23 mouse cellular contexts compared by ENCODE assay signal in genomic region chr17:78373174-78373573, GRCm38 (mm10). TPM values are rescaled to one million over a fixed set of nuclear protein-coding genes. Genes with fewer than 3 reads are reported as not detected.
A peak's percentile ranks its signal among the peaks of the same experiment; 100 is the strongest.
DNase-seq lines count a peak whose midpoint lies in the region; TF ChIP-seq lines count a peak whose summit lies in the region.
"Had no signal": no experiment of that assay in that cellular context is flagged by ENCODE, and none has a peak within 500 bp of the region (broad histone marks: within the 10 kb centered on the region; RNA-seq: fewer than 3 reads in every experiment).

No protein-coding gene starts in this region.

- H3K4me3 ChIP-seq in CH12.LX (replicated peaks in 1 of 3; ENCODE audit: low read depth in 2 of 3, low read length in 2 of 3, poor library complexity in 1 of 3), result peak overlapping the region in 1 of 3 experiments; percentile 19
- H3K4me3 ChIP-seq in brown adipose tissue, adult 24 weeks (ENCODE audit: insufficient read depth, low read depth, low read length), result no peak overlapping the region
- no peak overlapping the region for H3K4me3 ChIP-seq in macrophage (ENCODE audit: inconsistent target)
- H3K4me3 ChIP-seq: embryonic facial prominence, embryonic 12.5 days; embryonic facial prominence, embryonic 15.5 days; gastrocnemius, adult 2 months; hindbrain, embryonic 12.5 days; hindbrain, embryonic 15.5 days had no signal

- TF ChIP-seq RAD21 in CH12.LX (IDR thresholded peaks at IDR 0.05; ENCODE audit: low read depth, low read length), result no peak

- H3K9ac ChIP-seq in CH12.LX (ENCODE audit: insufficient read depth, low read depth), result no peak overlapping the region
- H3K9ac ChIP-seq: embryonic facial prominence, embryonic 12.5 days; embryonic facial prominence, embryonic 15.5 days; forebrain, postnatal 0 days; hindbrain, embryonic 12.5 days; hindbrain, embryonic 15.5 days had no signal

- H3K27ac ChIP-seq in CH12.LX (ENCODE audit: insufficient read depth, low read depth) (peak overlapping the region; percentile 92), macrophage (peak overlapping the region; percentile 29; the same call in 1 of the 2 replicates)
- H3K27ac ChIP-seq in brown adipose tissue, adult 24 weeks (replicated peaks; ENCODE audit: low read depth, low read length), result 0 out of 2 replicates have a peak overlapping the region, but pooled peaks have one; percentile 13
- H3K27ac ChIP-seq: embryonic facial prominence, embryonic 12.5 days; embryonic facial prominence, embryonic 15.5 days; gastrocnemius, adult 2 months; hindbrain, embryonic 12.5 days; hindbrain, embryonic 15.5 days had no signal

- no peak for TF ChIP-seq CTCF in CH12.LX (conservative IDR thresholded peaks at IDR 0.05 in 1 of 2, IDR thresholded peaks at IDR 0.05 in 1 of 2; ENCODE audit: low read depth in 2 of 2, low read length in 2 of 2)

- H3K4me1 ChIP-seq in CH12.LX (ENCODE audit: control insufficient read depth in 1 of 2, insufficient read depth in 2 of 2), result peaks cover 13 to 39% of the 10 kb centered on the region in 2 experiments
- peaks cover 8% of the 10 kb centered on the region for H3K4me1 ChIP-seq in brown adipose tissue, adult 24 weeks (ENCODE audit: control insufficient read depth, insufficient read depth, insufficient read length, low read length)
- H3K4me1 ChIP-seq: embryonic facial prominence, embryonic 12.5 days; embryonic facial prominence, embryonic 15.5 days; hindbrain, embryonic 12.5 days; hindbrain, embryonic 15.5 days had no signal

- DNase-seq in heart, adult 11 months, result peak; percentile 59
- no peak for DNase-seq in heart, adult 18-20 months
- DNase-seq in CH12.LX (ENCODE audit: extremely low read depth), result no peak
- DNase-seq in cerebellum, adult 9-10 months, result no peak
- no peak for DNase-seq in left cerebral cortex, postnatal 14 days (ENCODE audit: low spot score in 2 of 2)
- no peak for DNase-seq in embryo, embryonic 9.5 days (ENCODE audit: extremely low spot score)
- DNase-seq: adrenal gland, postnatal 10 days; adrenal gland, postnatal 36 days; cerebellum, adult 18-20 months; cerebellum, adult 9-11 months; cerebellum, postnatal 25 days; forebrain, postnatal 0 days; gastrocnemius, adult 2 months; gastrocnemius, postnatal 14 days had no signal

- no peaks in the 10 kb centered on the region for H3K27me3 ChIP-seq in CH12.LX (replicated peaks)
- H3K27me3 ChIP-seq: embryonic facial prominence, embryonic 12.5 days; embryonic facial prominence, embryonic 15.5 days; hindbrain, embryonic 12.5 days; hindbrain, embryonic 15.5 days; Patski had no signal

- intact Hi-C loops in left cerebral cortex, postnatal 14 days (cut with DNase I), result no loop called here

- dilution Hi-C loops in CH12.LX (cut with MboI; ENCODE audit: extremely low pct_ligation_motif_present, extremely low pct_unique_long_range_greater_than_20kb, low sequenced_read_pairs), result no loop called here

- H3K36me3 ChIP-seq in CH12.LX (replicated peaks in 1 of 2; ENCODE audit: control insufficient read depth in 1 of 2, insufficient read depth in 1 of 2, low read length in 1 of 2), result peaks cover 45 to 76% of the 10 kb centered on the region in 2 experiments
- peaks cover 12% of the 10 kb centered on the region for H3K36me3 ChIP-seq in macrophage (ENCODE audit: inconsistent target)

- in situ Hi-C loops in CH12.LX (cut with MboI; ENCODE audit: low pct_ligation_motif_present, low pct_unique_long_range_greater_than_20kb, low sequenced_read_pairs), result no loop called here

- H3K79me2 ChIP-seq in CH12.LX (replicated peaks; ENCODE audit: control insufficient read depth, extremely low read depth, insufficient read depth, poor library complexity, severe bottlenecking), result no peaks in the 10 kb centered on the region
- no peaks in the 10 kb centered on the region for H3K79me2 ChIP-seq in macrophage (ENCODE audit: inconsistent target)

- peak; percentile 39 for TF ChIP-seq EP300 in CH12.LX (IDR thresholded peaks at IDR 0.05; ENCODE audit: low read length)

- peak overlapping the region; percentile 69 for H3K4me2 ChIP-seq in CH12.LX (ENCODE audit: insufficient read depth, low read depth, poor library complexity, severe bottlenecking)
- H3K4me2 ChIP-seq: embryonic facial prominence, embryonic 12.5 days; embryonic facial prominence, embryonic 15.5 days; heart, embryonic 11.5 days; hindbrain, embryonic 12.5 days; hindbrain, embryonic 15.5 days had no signal

- 42% methylated on average over 6 of the region's 6 CpGs for WGBS in macrophage (ENCODE audit: missing documents)

- TF ChIP-seq POLR2A in CH12.LX (IDR thresholded peaks at IDR 0.05; ENCODE audit: low read depth, low read length), result no peak

- H3K9me3 ChIP-seq in CH12.LX (replicated peaks; ENCODE audit: low read length), result no peaks in the 10 kb centered on the region
- H3K9me3 ChIP-seq: embryonic facial prominence, embryonic 12.5 days; embryonic facial prominence, embryonic 15.5 days; G1E; hindbrain, embryonic 12.5 days; hindbrain, embryonic 15.5 days had no signal

TF ChIP-seq in CH12.LX, 34 proteins besides CTCF, POLR2A, EP300 and RAD21:
- TF ChIP-seq IRF4 (IDR thresholded peaks at IDR 0.05; ENCODE audit: low read depth, low read length) (peak; percentile 60; the same call in 1 of the 2 replicates), MYC (IDR thresholded peaks at IDR 0.05; ENCODE audit: low read depth, low read length) (no peak), CHD2 (IDR thresholded peaks at IDR 0.05; ENCODE audit: low read length) (0 out of 2 replicates have a peak, but pooled peaks have one; percentile 24), MXI1 (IDR thresholded peaks at IDR 0.05; ENCODE audit: low read depth, low read length) (no peak; the same call in 1 of the 2 replicates), E2F4 (IDR thresholded peaks at IDR 0.05; ENCODE audit: insufficient replicate concordance, low read depth, low read length) (no peak), SMC3 (IDR thresholded peaks at IDR 0.05; ENCODE audit: low read depth, low read length) (no peak)
TF ChIP-seq in CH12.LX: peak in this region for 2.

RNA-seq across cellular contexts. Expression of gene Fez2, which starts 44.8 kb away (rescaled TPM):
- total RNA-seq in heart, adult 18-20 months (2021), result 10 to 100 TPM; 76.5 to 91.8 TPM
- total RNA-seq in CH12.LX (2012; rRNA removed) (12.8 and 14.2 TPM in 2 replicates), CH12.LX (2014; rRNA removed) (13.5 and 14.8 TPM in 2 replicates)
- polyA plus RNA-seq in CH12.LX (2012; ENCODE audit: insufficient read length, low read depth) (17.6 and 18.7 TPM in 2 replicates), macrophage (2018) (61.6 to 83.8 TPM (median 65.2 TPM) in 3 replicates)
- 42.9 and 53.3 TPM in 2 replicates for polyA plus RNA-seq in brown adipose tissue, adult 24 weeks (2012; ENCODE audit: insufficient read depth, insufficient read length, missing spikeins)
- total RNA-seq in macrophage (2018; cell fraction: chromatin; rRNA removed), result 10 to 100 TPM; 21.4 to 91.7 (median 51.8) TPM
- 100 to 1,000 TPM in 1 of 26 experiments, 10 to 100 TPM in 25; 39.3 to 100 (median 60.9) TPM for total RNA-seq in macrophage (2018; cell fraction: cytosol; rRNA removed)
- 100 to 1,000 TPM in 1 of 26 experiments, 10 to 100 TPM in 25; 28.8 to 109 (median 58.2) TPM for total RNA-seq in macrophage (2018; cell fraction: nucleus; rRNA removed)
- total RNA-seq in left cerebral cortex, postnatal 14 days (2021), result 10 to 100 TPM; 35.2 to 37.9 TPM

Comparison
In these comparisons a context has a peak if more than half of its experiments do, and no peak if none do; other contexts are left out.
1. H3K27ac ChIP-seq: peak in every context shown above with its lines; median percentile 92 in CH12.LX; 29 in macrophage; 13 in brown adipose tissue, adult 24 weeks.